Mouse (Mus musculus): ENCODE measurements at regions not wholly inside any gene's neighbourhood (a gene's known extent, or its start where the extent isn't known, plus 50 kb on each side); places are given as distances from the start of the nearest gene placed in this dataset.
A peak's percentile ranks its signal among the peaks of the same experiment; 100 is the strongest.

DNA sequence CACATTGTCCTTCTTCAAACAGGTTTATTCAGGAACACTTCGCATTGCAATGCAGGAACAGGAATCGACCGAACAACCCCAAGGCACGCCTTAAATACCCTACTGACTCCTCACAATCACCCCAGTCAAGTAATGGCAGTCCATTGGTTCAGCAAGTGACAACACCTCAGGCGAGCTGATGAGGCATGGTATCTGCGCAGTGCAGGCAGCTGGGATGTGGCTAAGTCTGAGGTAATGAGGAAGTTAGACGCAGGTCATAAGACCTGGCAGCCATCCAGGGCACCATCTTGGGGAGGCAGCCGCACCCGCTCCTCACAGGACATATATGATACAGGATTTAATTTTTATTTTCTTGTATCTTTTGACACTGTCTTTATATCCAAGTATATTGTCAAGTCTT, 1251.6 kb downstream of the Basp1 start:
- DNase-seq (ENCODE audit: extremely low spot score in 1 of 2, low spot score in 1 of 2), result no peak

DNA sequence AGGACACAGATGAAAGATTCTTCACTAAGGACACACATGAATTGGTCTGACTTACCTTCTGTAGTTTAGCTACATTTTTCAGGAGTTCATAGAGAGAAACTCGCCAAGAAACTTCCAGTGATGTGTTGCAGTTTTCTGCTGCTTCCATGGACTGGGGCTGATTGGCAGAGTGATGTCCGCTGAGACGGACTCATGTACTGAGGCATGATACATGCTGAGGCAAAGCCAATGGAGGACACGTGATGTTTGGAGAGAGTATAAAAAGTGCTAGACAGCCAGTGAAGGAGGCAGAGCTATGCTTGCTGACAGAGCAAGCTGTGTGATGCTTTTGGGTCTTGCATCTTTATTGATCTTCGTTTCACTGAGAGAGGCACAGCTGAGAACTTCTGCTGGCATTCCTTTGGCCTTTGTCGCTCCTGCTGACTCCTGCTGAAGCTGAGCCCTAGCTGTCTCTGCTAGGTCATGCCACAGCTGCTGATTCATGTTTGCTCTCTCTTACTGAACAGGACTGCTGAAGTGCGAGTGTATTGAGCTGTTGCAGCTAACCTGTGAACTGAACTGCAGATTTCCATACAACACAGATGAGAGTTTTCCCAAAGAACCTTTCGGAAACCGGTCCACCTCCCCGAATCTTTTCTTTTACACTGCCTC, 1255.7 kb downstream of the Basp1 start:
- DNase-seq (ENCODE audit: extremely low spot score in 1 of 2, low spot score in 1 of 2), result no peak

DNA sequence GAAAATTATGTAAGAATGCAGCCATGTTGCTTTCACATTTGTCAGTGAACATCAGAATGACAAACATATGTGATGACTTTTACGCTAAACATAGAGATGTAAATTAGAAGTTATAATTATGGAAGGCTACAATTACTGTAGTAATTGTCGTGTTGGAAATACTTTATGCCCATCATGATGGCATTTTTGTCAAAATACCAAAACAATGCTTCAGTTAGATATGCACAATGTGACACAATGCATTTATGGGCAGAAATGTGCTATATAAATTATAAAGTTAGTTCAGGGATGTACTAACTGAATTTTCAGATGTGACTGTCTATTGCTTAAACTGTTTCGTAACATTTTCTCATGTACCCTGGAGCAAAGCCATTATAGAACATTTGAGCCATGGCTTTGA, 1259.3 kb downstream of the Basp1 start:
- DNase-seq (ENCODE audit: extremely low spot score in 1 of 2, low spot score in 1 of 2), result no peak

DNA sequence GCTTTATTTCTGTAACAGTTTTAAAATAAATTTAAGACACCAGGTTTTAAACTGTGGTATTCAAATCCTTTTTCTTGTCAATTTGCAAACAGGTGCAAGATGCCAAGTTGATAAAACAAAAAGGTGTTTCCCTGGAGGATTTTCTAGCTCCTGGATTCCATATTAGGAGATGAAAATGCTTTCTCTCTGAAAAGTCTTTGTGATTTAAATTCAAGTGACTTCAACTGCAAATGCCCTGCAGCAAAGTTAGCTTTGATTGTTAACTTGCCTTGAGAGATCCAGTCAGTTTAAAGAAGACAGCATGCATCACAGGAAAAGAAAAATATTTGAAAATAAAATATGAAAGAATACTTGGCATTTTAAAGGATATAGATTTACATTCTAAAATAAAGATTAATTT, 1289.3 kb downstream of the Basp1 start:
- DNase-seq (ENCODE audit: extremely low spot score in 1 of 2, low spot score in 1 of 2), result no peak

DNA sequence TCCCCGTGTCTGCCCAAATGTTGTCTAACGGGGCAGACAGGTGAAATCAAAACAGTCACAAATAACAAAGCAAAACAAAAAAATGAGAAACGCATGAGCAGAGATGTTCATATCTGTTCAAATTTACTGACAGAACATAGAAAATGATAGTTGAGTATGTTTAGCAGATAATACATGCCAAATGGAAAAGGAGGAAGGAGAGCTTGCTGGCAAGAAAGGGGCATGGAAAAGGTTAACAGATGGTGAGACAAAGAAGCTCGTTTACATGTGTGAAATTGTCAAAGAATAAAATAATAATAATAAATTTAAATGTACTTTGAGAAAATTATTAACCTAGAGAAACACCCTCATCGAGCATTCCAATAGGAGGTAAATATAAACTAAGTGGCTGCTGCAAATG, 1327.3 kb downstream of the Basp1 start:
- no peak for DNase-seq (ENCODE audit: extremely low spot score in 1 of 2, low spot score in 1 of 2)

DNA sequence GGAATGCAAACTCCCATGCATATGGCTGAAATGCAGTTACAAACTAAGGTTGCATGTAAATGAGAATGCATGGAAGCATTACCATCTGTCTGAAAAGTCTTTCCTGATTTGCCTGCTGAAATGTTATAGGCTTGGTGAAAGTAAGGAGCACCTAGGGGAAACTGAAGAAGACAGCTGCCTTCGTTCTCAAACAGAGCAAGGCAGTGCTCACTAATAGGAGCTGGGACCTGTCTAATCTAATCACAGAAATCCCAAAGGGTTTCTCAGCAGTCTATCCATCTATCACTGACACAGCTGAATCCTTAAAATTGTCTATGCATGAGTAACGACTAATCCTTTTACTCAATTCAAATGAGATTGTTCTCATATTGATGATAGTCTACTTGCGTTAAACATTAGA, 1360.4 kb downstream of the Basp1 start:
- no peak for DNase-seq (ENCODE audit: extremely low spot score in 1 of 2, low spot score in 1 of 2)

DNA sequence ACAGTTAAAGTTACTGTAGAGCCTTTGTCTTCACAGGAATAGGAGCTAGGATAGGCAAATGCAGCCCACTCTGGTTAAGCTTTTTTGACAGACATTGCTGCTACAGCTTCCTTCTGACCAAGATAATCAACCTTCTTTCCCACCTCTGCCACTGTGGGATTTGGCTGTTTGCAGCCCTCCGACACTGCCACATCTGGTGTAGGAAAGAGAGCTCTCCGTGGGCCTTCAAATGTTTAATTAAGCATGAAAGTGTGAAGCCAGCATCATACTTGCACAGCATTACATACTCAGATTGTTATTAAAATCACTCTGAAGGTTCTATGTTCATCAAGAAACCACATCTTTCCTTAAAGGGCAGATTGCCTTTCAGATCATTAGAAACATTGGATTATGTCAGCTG, 1372.7 kb downstream of the Basp1 start:
- DNase-seq (ENCODE audit: extremely low spot score in 1 of 2, low spot score in 1 of 2), result no peak

DNA sequence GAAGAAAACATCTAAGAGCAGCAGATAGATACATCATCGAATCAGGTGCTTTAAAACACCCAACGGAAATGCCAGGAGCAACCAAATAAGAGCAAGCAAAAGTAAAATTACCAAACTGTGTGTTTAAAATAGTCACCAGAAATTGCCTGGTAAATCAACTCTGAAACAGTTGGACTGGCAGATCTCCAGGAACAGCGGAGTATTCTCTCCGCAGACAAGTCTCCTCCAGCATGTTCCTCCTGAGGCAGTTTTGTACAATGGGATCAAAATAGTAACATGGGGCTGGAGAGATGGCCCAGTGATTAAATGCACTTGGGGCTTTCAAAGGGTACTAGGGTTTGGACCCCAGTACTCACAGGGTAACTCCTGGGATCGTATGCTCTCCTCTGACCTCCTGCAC, 1374.4 kb downstream of the Basp1 start:
- peak; percentile 8 to 27 for DNase-seq (ENCODE audit: extremely low spot score in 1 of 2, low spot score in 1 of 2)

DNA sequence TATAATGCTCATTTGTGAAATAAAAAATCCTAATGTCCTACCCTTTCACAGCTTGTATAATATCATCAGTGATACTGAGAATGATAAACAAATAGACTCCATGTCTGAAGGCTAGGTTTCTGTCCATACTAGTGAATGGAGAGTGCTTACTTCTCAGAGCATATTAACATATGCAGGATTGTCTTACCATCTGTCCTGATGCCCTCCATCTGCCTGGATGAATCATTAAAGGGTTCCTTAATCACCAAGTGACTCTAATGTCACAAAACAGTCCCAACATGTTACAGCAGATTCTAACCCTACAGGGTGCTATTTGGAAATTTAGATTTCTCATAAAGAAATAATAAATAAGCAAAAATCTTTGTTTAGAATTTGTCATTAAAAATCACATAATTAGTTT, 1391.4 kb downstream of the Basp1 start:
- DNase-seq (ENCODE audit: extremely low spot score in 1 of 2, low spot score in 1 of 2), result no peak

DNA sequence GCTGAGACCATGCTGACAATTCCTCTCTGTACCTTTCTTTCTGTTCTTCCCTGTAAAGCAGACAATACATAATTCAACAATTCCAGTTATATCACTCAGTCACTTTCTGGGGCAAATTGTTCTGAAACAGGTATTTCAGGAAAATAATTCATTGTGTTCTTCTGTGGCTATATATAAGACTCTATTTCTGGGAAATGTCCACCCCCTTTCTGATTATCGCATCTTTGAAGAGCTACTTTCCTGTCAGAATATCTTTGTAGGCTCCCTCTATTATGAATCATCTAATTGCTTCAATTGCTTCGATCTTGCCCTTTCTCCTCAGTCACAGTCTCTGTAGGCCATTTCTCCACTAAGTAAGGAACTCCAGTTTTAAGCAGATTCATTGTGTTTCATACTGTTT, 1408.9 kb downstream of the Basp1 start:
- DNase-seq (ENCODE audit: extremely low spot score in 1 of 2, low spot score in 1 of 2), result no peak

DNA sequence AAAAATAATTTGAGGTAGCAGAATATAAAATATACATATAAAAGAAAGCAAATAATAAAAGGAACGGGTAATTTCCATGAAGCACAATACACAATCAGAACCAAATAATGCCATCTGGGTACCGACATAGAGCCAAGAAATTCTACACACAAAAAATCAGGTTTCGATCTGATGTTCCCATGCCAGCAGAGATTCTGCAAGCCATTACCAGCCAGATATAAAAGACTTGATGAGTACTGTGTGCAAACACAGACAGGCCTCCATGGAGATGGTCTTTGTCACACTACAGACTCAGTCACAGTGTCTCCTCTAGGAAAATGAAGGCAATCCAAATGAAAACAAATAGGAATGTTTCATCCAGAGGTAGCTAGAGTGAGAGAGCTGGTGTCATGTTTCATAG, 1430.7 kb downstream of the Cdh18 start:
- DNase-seq (ENCODE audit: extremely low spot score in 1 of 2, low spot score in 1 of 2), result no peak
